Comparison of ENCODE assay signal across 8 mouse cellular contexts in the genomic region with DNA sequence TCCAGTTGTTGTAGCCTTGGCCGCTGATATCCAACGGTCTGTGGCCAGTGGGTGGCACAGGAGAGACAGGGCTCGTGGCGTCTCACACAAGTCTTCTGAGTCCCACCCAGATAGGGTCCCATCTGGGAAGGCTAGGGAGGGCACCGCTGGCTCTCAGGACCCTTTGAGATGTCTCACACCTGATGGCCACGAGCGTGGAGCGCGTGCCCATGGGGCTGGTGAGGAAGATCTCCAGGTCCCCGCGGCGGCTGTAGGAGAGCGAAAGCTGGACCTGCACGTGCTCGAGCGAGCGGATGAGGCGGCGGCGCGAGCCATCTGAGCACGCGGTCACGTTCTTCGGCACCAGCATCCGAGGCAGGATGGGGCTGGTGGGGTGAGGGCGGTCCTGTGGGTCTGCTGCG. TPM values are rescaled to one million over a fixed set of nuclear protein-coding genes. Genes with fewer than 3 reads are reported as not detected.
DNase-seq lines count a peak whose midpoint lies in the region; ATAC-seq and TF ChIP-seq lines count a peak whose summit lies in the region.

No protein-coding gene starts in this region.

- peaks cover 0 to 5% of the 10 kb centered on the region in 2 experiments; a peak in 2 of 4 replicates for H3K36me3 ChIP-seq in MEL (ENCODE audit: control insufficient read depth in 1 of 2, insufficient read depth in 2 of 2, low read length in 2 of 2)
- peaks cover 11% of the 10 kb centered on the region for H3K36me3 ChIP-seq in forebrain, embryonic 13.5 days (ENCODE audit: poor library complexity, severe bottlenecking)
- no peaks in the 10 kb centered on the region for H3K36me3 ChIP-seq in kidney, adult 2 months (ENCODE audit: control insufficient read depth, insufficient read depth, low read length)

- no peaks in the 10 kb centered on the region for H3K27me3 ChIP-seq in MEL (ENCODE audit: control insufficient read depth in 1 of 2, insufficient read depth in 2 of 2, low read length in 2 of 2)
- H3K27me3 ChIP-seq in forebrain, embryonic 13.5 days: 0 out of 2 replicates have a peak, but pooled peaks cover 3% of the 10 kb centered on the region
- H3K27me3 ChIP-seq in kidney, adult 2 months (replicated peaks; ENCODE audit: control insufficient read depth, insufficient read depth, low read length): no peaks in the 10 kb centered on the region

- no peak for TF ChIP-seq RAD21 in MEL (IDR thresholded peaks at IDR 0.05; ENCODE audit: low read depth, low read length)

- H3K27ac ChIP-seq in MEL (ENCODE audit: control insufficient read depth, low read depth, low read length): peak overlapping the region; percentile 64
- H3K27ac ChIP-seq in forebrain, embryonic 13.5 days: no peak overlapping the region
- H3K27ac ChIP-seq in kidney, adult 2 months (ENCODE audit: insufficient read depth, low read depth, low read length): no peak overlapping the region

- ATAC-seq in forebrain, embryonic 13.5 days: no peak

- peaks cover 0 to 25% of the 10 kb centered on the region in 2 experiments; a peak in 3 of 4 replicates for H3K4me1 ChIP-seq in MEL (ENCODE audit: control insufficient read depth in 1 of 2, insufficient read depth in 2 of 2, low read length in 2 of 2)
- H3K4me1 ChIP-seq in forebrain, embryonic 13.5 days: peaks cover 36% of the 10 kb centered on the region
- peaks cover 7% of the 10 kb centered on the region for H3K4me1 ChIP-seq in kidney, adult 2 months (ENCODE audit: control insufficient read depth, insufficient read depth, low read length)

- H3K9ac ChIP-seq in MEL (ENCODE audit: control insufficient read depth, low read depth, low read length, poor library complexity, severe bottlenecking): peak overlapping the region; percentile 93
- H3K9ac ChIP-seq in forebrain, embryonic 13.5 days: peak overlapping the region; percentile 60

- peak; percentile 41 to 58 for DNase-seq in cerebellum, postnatal 10 days
- DNase-seq in cerebellum, postnatal 36 days: no peak
- DNase-seq in MEL (ENCODE audit: low read depth, low spot score): peak; percentile 70
- peak; percentile 39 for DNase-seq in kidney, adult 2 months
- DNase-seq in lung, postnatal 4 days: peak; percentile 45 to 50
- DNase-seq in yolk sac, embryonic 10.5 days (ENCODE audit: low spot score): no peak
- no peak for DNase-seq in right cerebral cortex, adult 18-20 months

- peaks cover 39% of the 10 kb centered on the region for H3K79me2 ChIP-seq in MEL (ENCODE audit: control insufficient read depth, insufficient read depth, low read length, poor library complexity)

- WGBS in forebrain, embryonic 13.5 days: 5% methylated on average over 28 of the region's 28 CpGs
- 2% methylated on average over 28 of the region's 28 CpGs for WGBS in kidney, adult 2 months

- H3K4me2 ChIP-seq in forebrain, embryonic 13.5 days: peak overlapping the region; percentile 88

- H3K9me3 ChIP-seq in MEL (replicated peaks; ENCODE audit: insufficient read depth, low read length): no peaks in the 10 kb centered on the region
- no peaks in the 10 kb centered on the region for H3K9me3 ChIP-seq in forebrain, embryonic 13.5 days (replicated peaks)

- no peak for TF ChIP-seq EP300 in MEL (IDR thresholded peaks at IDR 0.05; ENCODE audit: low read depth in 1 of 2, low read length in 2 of 2)

- TF ChIP-seq POLR2A in MEL (IDR thresholded peaks at IDR 0.05; ENCODE audit: control insufficient read depth in 1 of 2, insufficient read depth in 1 of 2, low read depth in 1 of 2, low read length in 2 of 2, poor library complexity in 1 of 2): peak; percentile 43 to 58; a peak in 2 of 4 replicates
- no peak for TF ChIP-seq POLR2A in kidney, adult 2 months (IDR thresholded peaks at IDR 0.05; ENCODE audit: low read depth, low read length)

- peak in 2 of 3 experiments; percentile 4 to 11; a peak in 2 of 6 replicates for TF ChIP-seq CTCF in MEL (IDR thresholded peaks at IDR 0.05 in 2 of 3, conservative IDR thresholded peaks at IDR 0.05 in 1 of 3; ENCODE audit: control insufficient read depth in 1 of 3, insufficient read depth in 1 of 3, low read depth in 2 of 3, low read length in 3 of 3, poor library complexity in 1 of 3, severe bottlenecking in 1 of 3)
- TF ChIP-seq CTCF in kidney, adult 2 months (conservative IDR thresholded peaks at IDR 0.05; ENCODE audit: insufficient read depth, insufficient read length, low read depth, low read length): peak; percentile 14; the same call in 1 of the 2 replicates

- peak overlapping the region; percentile 89 to 90 for H3K4me3 ChIP-seq in MEL (ENCODE audit: control insufficient read depth in 1 of 2, insufficient read depth in 1 of 2, low read depth in 2 of 2, low read length in 2 of 2)
- peak overlapping the region; percentile 45 for H3K4me3 ChIP-seq in forebrain, embryonic 13.5 days
- peak overlapping the region; percentile 63 for H3K4me3 ChIP-seq in kidney, adult 2 months (ENCODE audit: insufficient read depth, low read depth, low read length)

TF ChIP-seq in MEL, 35 proteins besides CTCF, POLR2A, EP300 and RAD21:
- no peak for TF ChIP-seq MAFK (IDR thresholded peaks at IDR 0.05; ENCODE audit: borderline replicate concordance, low read depth, low read length)
- peak; percentile 86 for TF ChIP-seq MXI1 (IDR thresholded peaks at IDR 0.05; ENCODE audit: low read depth, low read length)
- TF ChIP-seq MAX (IDR thresholded peaks at IDR 0.05; ENCODE audit: low read length): peak; percentile 84
- peak; percentile 75; the same call in 1 of the 2 replicates for TF ChIP-seq BHLHE40 (IDR thresholded peaks at IDR 0.05; ENCODE audit: borderline replicate concordance, low read depth, low read length)
- no peak for TF ChIP-seq MEF2A (IDR thresholded peaks at IDR 0.05; ENCODE audit: extremely low read depth, insufficient replicate concordance, low read depth, low read length, poor library complexity, severe bottlenecking)
- TF ChIP-seq MYC (IDR thresholded peaks at IDR 0.05; ENCODE audit: low read depth, low read length): peak; percentile 63; the same call in 1 of the 2 replicates

RNA-seq across cellular contexts. Expression of a gene that starts 2.5 kb away (rescaled TPM):
- total RNA-seq in MEL (2012; rRNA removed): 68.9 and 81.5 TPM in 2 replicates
- 10 to 100 TPM in 1 of 2 experiments, not detected in 1; 65.7 TPM for polyA plus RNA-seq in MEL (2012; ENCODE audit: insufficient read depth in 1 of 2, insufficient read length in 2 of 2, low read depth in 1 of 2, low replicate concordance in 2 of 2, missing spikeins in 1 of 2)
- 42.7 and 43.3 TPM in 2 replicates for polyA plus RNA-seq in forebrain, embryonic 13.5 days (2015; fragmentation: Nextera tagmentation; extraction: Ambion mirVana)
- 47.8 and 52.5 TPM in 2 replicates for polyA plus RNA-seq in kidney, adult 2 months (2012; rRNA removed)

RNA-seq across cellular contexts. Expression of a gene that starts 6.5 kb away (rescaled TPM):
- 6.1 and 6.5 TPM in 2 replicates for total RNA-seq in MEL (2012; rRNA removed)
- polyA plus RNA-seq in MEL (2012; ENCODE audit: insufficient read depth in 1 of 2, insufficient read length in 2 of 2, low read depth in 1 of 2, low replicate concordance in 2 of 2, missing spikeins in 1 of 2): 10 to 100 TPM in 1 of 2 experiments, not detected in 1; 23.1 TPM
- 2.9 and 3.0 TPM in 2 replicates for polyA plus RNA-seq in forebrain, embryonic 13.5 days (2015; fragmentation: Nextera tagmentation; extraction: Ambion mirVana)
- 9.1 and 12.2 TPM in 2 replicates for polyA plus RNA-seq in kidney, adult 2 months (2012; rRNA removed)

RNA-seq across cellular contexts. Expression of a gene that starts 6.9 kb away (rescaled TPM):
- total RNA-seq in MEL (2012; rRNA removed): 3.1 and 3.2 TPM in 2 replicates
- polyA plus RNA-seq in MEL (2012; ENCODE audit: insufficient read depth in 1 of 2, insufficient read length in 2 of 2, low read depth in 1 of 2, low replicate concordance in 2 of 2, missing spikeins in 1 of 2): 10 to 100 TPM in 1 of 2 experiments, not detected in 1; 27.9 TPM
- 2.0 and 3.0 TPM in 2 replicates for polyA plus RNA-seq in forebrain, embryonic 13.5 days (2015; fragmentation: Nextera tagmentation; extraction: Ambion mirVana)
- 24.7 and 25.1 TPM in 2 replicates for polyA plus RNA-seq in kidney, adult 2 months (2012; rRNA removed)

RNA-seq across cellular contexts. Expression of a gene that starts 25.4 kb away (rescaled TPM):
- total RNA-seq in MEL (2012; rRNA removed): 2.4 and 3.9 TPM in 2 replicates
- polyA plus RNA-seq in MEL (2012; ENCODE audit: insufficient read depth in 1 of 2, insufficient read length in 2 of 2, low read depth in 1 of 2, low replicate concordance in 2 of 2, missing spikeins in 1 of 2): 10 to 100 TPM in 1 of 2 experiments, not detected in 1; 16.5 TPM
- polyA plus RNA-seq in forebrain, embryonic 13.5 days (2015; fragmentation: Nextera tagmentation; extraction: Ambion mirVana): 0.18 and 0.21 TPM in 2 replicates
- 5.5 and 7.4 TPM in 2 replicates for polyA plus RNA-seq in kidney, adult 2 months (2012; rRNA removed)

RNA-seq across cellular contexts. Expression of a gene that starts 27.0 kb away (rescaled TPM):
- total RNA-seq in MEL (2012; rRNA removed): 0.39 and 0.58 TPM in 2 replicates
- polyA plus RNA-seq in MEL (2012; ENCODE audit: insufficient read depth in 1 of 2, insufficient read length in 2 of 2, low read depth in 1 of 2, low replicate concordance in 2 of 2, missing spikeins in 1 of 2): 1 to 10 TPM in 1 of 2 experiments, not detected in 1; 1.2 TPM
- 129 and 140 TPM in 2 replicates for polyA plus RNA-seq in forebrain, embryonic 13.5 days (2015; fragmentation: Nextera tagmentation; extraction: Ambion mirVana)
- 0.74 and 0.95 TPM in 2 replicates for polyA plus RNA-seq in kidney, adult 2 months (2012; rRNA removed)

Comparison
In these comparisons a context has a peak if more than half of its experiments do, and no peak if none do; other contexts are left out.
1. DNase-seq: peak in cerebellum, postnatal 10 days (2 of 2), MEL (single experiment), kidney, adult 2 months (single experiment) and lung, postnatal 4 days (2 of 2); none in cerebellum, postnatal 36 days (0 of 2), yolk sac, embryonic 10.5 days (single experiment) and right cerebral cortex, adult 18-20 months (single experiment).
2. Peak in every context shown above with its lines, with median percentiles within 50 percentile points of each other: H3K4me3 ChIP-seq.